Mouse (Mus musculus) bone marrow macrophage, adult 2 months (primary cell): ENCODE measurements around the gene Prickle3.
"Not testable (repeated sequence)": the region's sequence is repeated elsewhere in the genome, so short reads cannot be mapped to it uniquely, and the experiment has no call there.

ENCODE experiments used
- CTCF ChIP-seq: IDR thresholded peaks from 2 replicates; pipeline ENCODE4 v1.5.1; 2012; ENCODE audit warnings: low read depth, mild to moderate bottlenecking, low read length, moderate library complexity
- POLR2A ChIP-seq: IDR thresholded peaks from 2 replicates; pipeline ENCODE4 v1.6.1; 2012; ENCODE audit warnings: mild to moderate bottlenecking, low read depth, low read length, borderline replicate concordance

DNA sequence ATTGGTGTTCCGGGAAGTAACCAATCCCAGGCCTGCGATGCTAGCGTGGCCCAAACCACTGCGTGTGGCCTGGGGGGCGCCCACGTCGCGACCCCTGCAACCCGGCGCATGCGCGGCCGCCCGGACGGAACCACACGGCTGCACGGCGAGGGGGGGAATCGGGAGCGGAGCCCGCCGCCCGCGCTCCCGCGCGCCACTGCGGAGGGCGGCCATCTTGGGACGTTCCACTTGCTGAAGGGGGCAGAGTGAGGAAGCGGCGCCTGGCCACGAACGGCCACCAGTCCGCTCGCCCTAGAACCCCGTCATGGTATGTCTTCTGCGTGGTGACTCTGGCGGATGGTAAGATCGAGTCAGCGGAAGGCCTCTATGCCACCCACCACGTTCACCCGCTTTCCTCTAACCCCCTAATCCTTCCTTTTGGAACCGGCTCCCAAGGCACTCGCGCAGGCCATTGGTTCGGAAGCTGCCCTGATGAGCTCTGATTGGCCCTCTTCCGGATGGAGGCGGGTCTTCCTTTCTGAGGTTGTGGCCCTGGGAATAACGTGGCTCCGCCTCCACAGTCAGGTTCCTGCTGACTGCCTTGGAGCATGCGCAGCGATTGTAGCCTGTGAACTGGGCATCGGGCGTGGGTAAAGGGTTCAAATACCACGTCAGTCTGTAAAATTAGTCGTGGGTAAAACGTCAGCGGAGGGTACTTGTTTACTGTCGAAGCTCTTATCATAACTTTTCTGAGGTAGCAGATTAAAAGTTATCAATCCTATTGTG lies 57.3 kb downstream of the Prickle3 start, which contains the start of gene Wdr45:
- not testable (repeated sequence) for TF ChIP-seq CTCF, POLR2A
